ENCODE assay signal across 24 mouse cellular contexts in the genomic region with DNA sequence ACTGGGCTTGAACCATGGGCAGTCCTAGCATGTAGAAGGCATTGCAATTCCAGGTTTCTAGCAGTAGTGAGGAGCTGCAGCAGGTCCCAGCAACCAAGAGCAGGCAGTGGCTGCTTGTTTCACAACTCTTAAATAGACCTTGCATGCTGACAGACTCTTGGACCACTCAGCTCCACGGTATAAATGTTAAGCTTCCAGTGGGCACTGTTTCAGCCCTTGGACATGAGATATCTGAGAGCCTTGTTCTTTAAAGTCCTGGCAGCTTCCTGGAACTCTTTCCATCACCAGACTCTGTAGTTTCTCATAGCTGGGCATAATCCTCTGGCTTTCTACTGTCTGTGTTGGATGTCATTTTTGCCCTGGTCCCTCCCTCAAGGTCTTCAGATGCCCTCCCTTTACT. TPM values are rescaled to one million over a fixed set of nuclear protein-coding genes. Genes with fewer than 3 reads are reported as not detected.
DNase-seq lines count a peak whose midpoint lies in the region; ATAC-seq and TF ChIP-seq lines count a peak whose summit lies in the region.
"Had no signal": no experiment of that assay in that cellular context is flagged by ENCODE, and none has a peak within 500 bp of the region (broad histone marks: within the 10 kb centered on the region; RNA-seq: fewer than 3 reads in every experiment).

No protein-coding gene starts in this region.

- H3K27me3 ChIP-seq in heart, embryonic 11.5 days (ENCODE audit: control insufficient read depth, insufficient read depth, low read length): no peaks in the 10 kb centered on the region
- no peaks in the 10 kb centered on the region for H3K27me3 ChIP-seq in heart, adult 2 months (ENCODE audit: control insufficient read depth, insufficient read depth, low read length)
- no peaks in the 10 kb centered on the region for H3K27me3 ChIP-seq in heart, embryonic 10.5 days (ENCODE audit: insufficient read depth, poor library complexity, severe bottlenecking)
- H3K27me3 ChIP-seq in heart, embryonic 16.5 days (ENCODE audit: control insufficient read depth, insufficient read depth, low read length): no peaks in the 10 kb centered on the region
- H3K27me3 ChIP-seq: CH12.LX; embryonic facial prominence, embryonic 12.5 days; forebrain, embryonic 13.5 days; Patski had no signal

- H3K4me3 ChIP-seq in heart, embryonic 11.5 days (ENCODE audit: low read depth, low read length): no peak overlapping the region
- H3K4me3 ChIP-seq in heart, adult 2 months: no peak overlapping the region
- no peak overlapping the region for H3K4me3 ChIP-seq in heart, embryonic 10.5 days
- H3K4me3 ChIP-seq in heart, embryonic 16.5 days (ENCODE audit: low read length): no peak overlapping the region
- H3K4me3 ChIP-seq: embryonic facial prominence, embryonic 10.5 days; embryonic facial prominence, embryonic 12.5 days; forebrain, embryonic 13.5 days had no signal

- peak; percentile 88 for DNase-seq in heart, adult 11 months
- DNase-seq in heart, adult 2 months: peak in 1 of 2 experiments; percentile 31
- DNase-seq in heart, embryonic 10.5 days (ENCODE audit: low spot score): no peak
- no peak for DNase-seq in heart, postnatal 25 days (ENCODE audit: low spot score)
- DNase-seq in heart, postnatal 4 days: peak; percentile 20
- DNase-seq: adrenal gland, adult 8-10 months; adrenal gland, postnatal 14 days; adrenal gland, postnatal 36 days; B cell, adult 2 months; cerebellum, adult 11-12 months; cerebellum, adult 2 months; cerebellum, adult 9-10 months; cerebellum, postnatal 10 days; cerebellum, postnatal 25 days had no signal

- no peak for TF ChIP-seq EP300 in heart, adult 2 months (IDR thresholded peaks at IDR 0.05; ENCODE audit: insufficient read depth, low read depth, low read length)

- no peaks in the 10 kb centered on the region for H3K4me1 ChIP-seq in heart, embryonic 11.5 days (ENCODE audit: control insufficient read depth, insufficient read depth, low read length)
- no peaks in the 10 kb centered on the region for H3K4me1 ChIP-seq in heart, adult 2 months (ENCODE audit: control insufficient read depth, insufficient read depth, low read length)
- H3K4me1 ChIP-seq in heart, embryonic 10.5 days: 0 out of 2 replicates have a peak, but pooled peaks cover 3% of the 10 kb centered on the region
- peaks cover 5% of the 10 kb centered on the region for H3K4me1 ChIP-seq in heart, embryonic 16.5 days (ENCODE audit: control insufficient read depth, insufficient read depth, low read length)
- H3K4me1 ChIP-seq: embryonic facial prominence, embryonic 10.5 days; embryonic facial prominence, embryonic 12.5 days had no signal

- no peak overlapping the region for H3K4me2 ChIP-seq in heart, embryonic 11.5 days
- no peak overlapping the region for H3K4me2 ChIP-seq in heart, embryonic 16.5 days (ENCODE audit: low read depth, low read length)
- H3K4me2 ChIP-seq: embryonic facial prominence, embryonic 12.5 days; forebrain, embryonic 13.5 days had no signal

- 30% methylated on average over 1 of the region's 1 CpGs for WGBS in heart, embryonic 11.5 days (ENCODE audit: insufficient replicate concordance)
- WGBS in heart, adult 2 months: 27% methylated on average over 1 of the region's 1 CpGs
- 45% methylated on average over 1 of the region's 1 CpGs for WGBS in heart, embryonic 10.5 days
- 47% methylated on average over 1 of the region's 1 CpGs for WGBS in heart, embryonic 16.5 days

- no peak for TF ChIP-seq CTCF in heart, adult 2 months (IDR thresholded peaks at IDR 0.05)

- no peaks in the 10 kb centered on the region for H3K36me3 ChIP-seq in heart, embryonic 11.5 days (ENCODE audit: control insufficient read depth, insufficient read depth, low read length)
- H3K36me3 ChIP-seq in heart, adult 2 months (ENCODE audit: control insufficient read depth, insufficient read depth, low read length): no peaks in the 10 kb centered on the region; the same call in 1 of the 2 replicates
- H3K36me3 ChIP-seq in heart, embryonic 10.5 days: no peaks in the 10 kb centered on the region
- H3K36me3 ChIP-seq in heart, embryonic 16.5 days (ENCODE audit: control insufficient read depth, insufficient read depth): no peaks in the 10 kb centered on the region
- H3K36me3 ChIP-seq: embryonic facial prominence, embryonic 10.5 days; embryonic facial prominence, embryonic 12.5 days; G1E had no signal

- H3K9ac ChIP-seq in heart, embryonic 11.5 days (ENCODE audit: low read depth, low read length): no peak overlapping the region
- no peak overlapping the region for H3K9ac ChIP-seq in heart, adult 2 months (ENCODE audit: low read depth, low read length)
- H3K9ac ChIP-seq in heart, embryonic 16.5 days (ENCODE audit: low read length): no peak overlapping the region
- H3K9ac ChIP-seq: embryonic facial prominence, embryonic 12.5 days; forebrain, embryonic 13.5 days had no signal

- H3K79me2 ChIP-seq in heart, adult 2 months (replicated peaks; ENCODE audit: control insufficient read depth, insufficient read depth, low read length): no peaks in the 10 kb centered on the region

- intact Hi-C loops in heart, adult 2 months (cut with DNase I): no loop called here
- intact Hi-C loops in heart, postnatal 25 days (cut with DNase I): no loop called here

- no peak for ATAC-seq in heart, embryonic 11.5 days (replicated peaks; ENCODE audit: insufficient number of reproducible peaks, low FRiP score, low TSS enrichment)
- no peak; the same call in 1 of the 2 replicates for ATAC-seq in heart, embryonic 16.5 days (replicated peaks; ENCODE audit: extremely low read depth, insufficient read depth, low FRiP score)
- ATAC-seq: activated CD4-positive, CD25-positive, alpha-beta regulatory T cell, adult 4 months; CD4-positive, CD25-positive, alpha-beta regulatory T cell, adult 4 months; forebrain, embryonic 13.5 days; Patski had no signal

- no peak for TF ChIP-seq POLR2A in heart, adult 2 months (IDR thresholded peaks at IDR 0.05; ENCODE audit: insufficient read depth, low read depth, low read length)

- H3K9me3 ChIP-seq in heart, embryonic 11.5 days (replicated peaks; ENCODE audit: control insufficient read depth, low read length): no peaks in the 10 kb centered on the region
- no peaks in the 10 kb centered on the region for H3K9me3 ChIP-seq in heart, embryonic 10.5 days
- 0 out of 2 replicates have a peak, but pooled peaks cover 2% of the 10 kb centered on the region for H3K9me3 ChIP-seq in heart, embryonic 16.5 days (replicated peaks; ENCODE audit: control insufficient read depth, low read length)
- H3K9me3 ChIP-seq: embryonic facial prominence, embryonic 10.5 days; embryonic facial prominence, embryonic 12.5 days; forebrain, embryonic 13.5 days had no signal

- H3K27ac ChIP-seq in heart, embryonic 11.5 days (ENCODE audit: low read depth, low read length): no peak overlapping the region
- peak overlapping the region; percentile 43 for H3K27ac ChIP-seq in heart, adult 2 months
- H3K27ac ChIP-seq in heart, embryonic 10.5 days: no peak overlapping the region
- H3K27ac ChIP-seq in heart, embryonic 16.5 days (ENCODE audit: low read length): peak overlapping the region; percentile 5; the same call in 1 of the 2 replicates
- H3K27ac ChIP-seq: embryonic facial prominence, embryonic 10.5 days; embryonic facial prominence, embryonic 12.5 days; forebrain, embryonic 13.5 days had no signal

RNA-seq across cellular contexts. Expression of gene Slc16a7, which starts 43.7 kb away (rescaled TPM):
- polyA plus RNA-seq in heart, embryonic 11.5 days (2014; fragmentation: Nextera tagmentation; extraction: Ambion mirVana): 5.0 and 6.1 TPM in 2 replicates
- total RNA-seq in heart, adult 2 months (2021): 10 to 100 TPM; 13.3 to 14.4 TPM
- polyA plus RNA-seq in heart, adult 2 months (2012; rRNA removed): 7.9 and 10.9 TPM in 2 replicates
- polyA plus RNA-seq in heart, embryonic 10.5 days (2016; fragmentation: Nextera tagmentation; extraction: Ambion mirVana): 4.6 TPM in 2 replicates
- 4.3 and 4.6 TPM in 2 replicates for polyA plus RNA-seq in heart, embryonic 16.5 days (2015; fragmentation: Nextera tagmentation; extraction: Ambion mirVana)
- 10 to 100 TPM; 13.1 to 13.3 TPM for total RNA-seq in heart, postnatal 25 days (2021)
- total RNA-seq in heart, postnatal 4 days (2021): 10 to 100 TPM; 24.4 to 26.4 TPM
- total RNA-seq: CH12.LX had no signal
- polyA plus RNA-seq: G1E had no signal

Comparison
In these comparisons a context has a peak if more than half of its experiments do, and no peak if none do; other contexts are left out.
1. DNase-seq: peak in heart, adult 11 months (single experiment) and heart, postnatal 4 days (single experiment); none in heart, embryonic 10.5 days (single experiment) and heart, postnatal 25 days (single experiment).
2. H3K27ac ChIP-seq: peak in heart, adult 2 months (single experiment) and heart, embryonic 16.5 days (single experiment); none in heart, embryonic 11.5 days (single experiment) and heart, embryonic 10.5 days (single experiment).